In the genomic region with DNA sequence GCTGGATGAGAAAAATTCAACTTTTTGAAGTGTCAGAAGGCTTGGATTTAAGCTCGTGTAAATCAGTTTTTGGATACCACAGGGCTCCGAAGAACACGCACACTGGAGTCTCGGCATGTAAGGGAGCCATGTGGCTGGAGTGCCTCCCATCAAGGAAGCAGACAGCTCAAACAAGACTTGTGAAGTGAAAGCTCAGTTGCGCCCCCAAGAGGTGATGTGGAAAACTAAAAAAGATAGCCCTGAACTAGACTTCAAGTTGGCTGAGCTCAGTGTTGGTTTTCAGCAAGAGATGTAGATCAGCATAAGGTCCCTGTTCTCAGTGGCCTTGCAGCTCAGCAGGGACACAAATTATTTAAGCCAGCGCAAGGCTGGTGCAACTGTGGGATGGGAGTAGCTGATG, we compare ENCODE assay signal across 11 mouse cellular contexts.
DNase-seq lines count a peak whose midpoint lies in the region; ATAC-seq and TF ChIP-seq lines count a peak whose summit lies in the region.
"Had no signal": no experiment of that assay in that cellular context is flagged by ENCODE, and none has a peak within 500 bp of the region (broad histone marks: within the 10 kb centered on the region; RNA-seq: fewer than 3 reads in every experiment).

No protein-coding gene starts in this region.

- peak; percentile 30; the same call in 1 of the 2 replicates for TF ChIP-seq CTCF in liver, postnatal 0 days (IDR thresholded peaks at IDR 0.05; ENCODE audit: low read depth)
- TF ChIP-seq CTCF in ES-Bruce4 (IDR thresholded peaks at IDR 0.05; ENCODE audit: low read depth, low read length): peak; percentile 25

- H3K27ac ChIP-seq in liver, postnatal 0 days (ENCODE audit: low read depth): no peak overlapping the region
- H3K27ac ChIP-seq in liver, embryonic 12.5 days: no peak overlapping the region
- H3K27ac ChIP-seq in ES-Bruce4 (ENCODE audit: insufficient read depth, low read length): no peak overlapping the region
- no peak overlapping the region for H3K27ac ChIP-seq in intestine, embryonic 15.5 days
- H3K27ac ChIP-seq: macrophage; stomach, embryonic 15.5 days had no signal

- no peak overlapping the region for H3K4me3 ChIP-seq in liver, postnatal 0 days (ENCODE audit: low read depth, low read length)
- no peak overlapping the region for H3K4me3 ChIP-seq in liver, embryonic 12.5 days
- no peak overlapping the region for H3K4me3 ChIP-seq in ES-Bruce4 (ENCODE audit: low read depth, low read length)
- no peak overlapping the region for H3K4me3 ChIP-seq in intestine, embryonic 15.5 days (replicated peaks)
- H3K4me3 ChIP-seq: stomach, embryonic 15.5 days had no signal

- H3K4me2 ChIP-seq in liver, postnatal 0 days (ENCODE audit: low read depth, low read length): no peak overlapping the region
- no peak overlapping the region for H3K4me2 ChIP-seq in liver, embryonic 12.5 days
- no peak overlapping the region for H3K4me2 ChIP-seq in intestine, embryonic 15.5 days (replicated peaks)
- H3K4me2 ChIP-seq: stomach, embryonic 15.5 days had no signal

- no peaks in the 10 kb centered on the region for H3K9me3 ChIP-seq in liver, postnatal 0 days (ENCODE audit: low read length)
- H3K9me3 ChIP-seq in liver, embryonic 12.5 days (replicated peaks): no peaks in the 10 kb centered on the region
- no peaks in the 10 kb centered on the region for H3K9me3 ChIP-seq in ES-Bruce4 (replicated peaks; ENCODE audit: control insufficient read depth, insufficient read depth, low read length, poor library complexity, severe bottlenecking)
- no peaks in the 10 kb centered on the region for H3K9me3 ChIP-seq in intestine, embryonic 15.5 days
- H3K9me3 ChIP-seq: stomach, embryonic 15.5 days had no signal

- no peak for TF ChIP-seq POLR2A in ES-Bruce4 (IDR thresholded peaks at IDR 0.05; ENCODE audit: insufficient read depth, low read length)

- ATAC-seq in liver, postnatal 0 days: no peak
- no peak for ATAC-seq in liver, embryonic 12.5 days
- ATAC-seq in intestine, embryonic 15.5 days: no peak

- H3K27me3 ChIP-seq in liver, postnatal 0 days (ENCODE audit: insufficient read depth, low read length): no peaks in the 10 kb centered on the region
- H3K27me3 ChIP-seq in liver, embryonic 12.5 days (replicated peaks): no peaks in the 10 kb centered on the region
- H3K27me3 ChIP-seq in ES-Bruce4 (ENCODE audit: control insufficient read depth, insufficient read depth, low read length, poor library complexity, severe bottlenecking): no peaks in the 10 kb centered on the region
- no peaks in the 10 kb centered on the region for H3K27me3 ChIP-seq in intestine, embryonic 15.5 days (replicated peaks)
- H3K27me3 ChIP-seq: stomach, embryonic 15.5 days had no signal

- H3K4me1 ChIP-seq in liver, postnatal 0 days (ENCODE audit: insufficient read depth): no peaks in the 10 kb centered on the region
- H3K4me1 ChIP-seq in liver, embryonic 12.5 days: no peaks in the 10 kb centered on the region
- no peaks in the 10 kb centered on the region for H3K4me1 ChIP-seq in ES-Bruce4 (ENCODE audit: control insufficient read depth, insufficient read depth, low read length)
- no peaks in the 10 kb centered on the region for H3K4me1 ChIP-seq in intestine, embryonic 15.5 days (replicated peaks)
- H3K4me1 ChIP-seq: stomach, embryonic 15.5 days had no signal

- TF ChIP-seq EP300 in liver, postnatal 0 days (IDR thresholded peaks at IDR 0.05; ENCODE audit: low read depth): no peak
- no peak for TF ChIP-seq EP300 in ES-Bruce4 (IDR thresholded peaks at IDR 0.05; ENCODE audit: insufficient read depth, low read depth, low read length)

- peak; percentile 49 for DNase-seq in embryo, embryonic 10.5 days (ENCODE audit: low spot score)
- DNase-seq in embryo, embryonic 11 days: no peak
- DNase-seq in liver, postnatal 0 days: peak; percentile 16
- DNase-seq in induced T-regulatory cell, adult 2 months (ENCODE audit: low read depth): peak; percentile 18
- DNase-seq in heart, adult 8-10 months (ENCODE audit: low spot score): no peak
- DNase-seq: cerebellum, adult 18-20 months had no signal

- no peaks in the 10 kb centered on the region for H3K36me3 ChIP-seq in liver, postnatal 0 days (replicated peaks; ENCODE audit: insufficient read depth, low read length)
- no peaks in the 10 kb centered on the region for H3K36me3 ChIP-seq in liver, embryonic 12.5 days
- H3K36me3 ChIP-seq in ES-Bruce4 (ENCODE audit: control insufficient read depth, insufficient read depth, low read length, poor library complexity, severe bottlenecking): no peaks in the 10 kb centered on the region
- H3K36me3 ChIP-seq in intestine, embryonic 15.5 days: no peaks in the 10 kb centered on the region
- H3K36me3 ChIP-seq: stomach, embryonic 15.5 days had no signal

- no peak overlapping the region for H3K9ac ChIP-seq in liver, postnatal 0 days (replicated peaks)
- H3K9ac ChIP-seq in liver, embryonic 12.5 days: no peak overlapping the region
- H3K9ac ChIP-seq in ES-Bruce4 (ENCODE audit: low read depth, poor library complexity, severe bottlenecking): no peak overlapping the region
- no peak overlapping the region for H3K9ac ChIP-seq in intestine, embryonic 15.5 days
- H3K9ac ChIP-seq: stomach, embryonic 15.5 days had no signal

- WGBS in liver, postnatal 0 days (ENCODE audit: insufficient replicate concordance): 83% methylated on average over 6 of the region's 6 CpGs
- WGBS in liver, embryonic 12.5 days (ENCODE audit: insufficient replicate concordance): 74% methylated on average over 6 of the region's 6 CpGs
- 87% methylated on average over 6 of the region's 6 CpGs for WGBS in intestine, embryonic 15.5 days

Comparison
In these comparisons a context has a peak if more than half of its experiments do, and no peak if none do; other contexts are left out.
1. DNase-seq: peak in embryo, embryonic 10.5 days (single experiment), liver, postnatal 0 days (single experiment) and induced T-regulatory cell, adult 2 months (single experiment); none in embryo, embryonic 11 days (single experiment) and heart, adult 8-10 months (single experiment).